Mouse (Mus musculus) testis, adult 2 months (tissue): ENCODE data around the gene Dtnb. TPM values are rescaled to one million over a fixed set of nuclear protein-coding genes. Genes with fewer than 3 reads are reported as not detected.
A peak's percentile ranks its signal among the peaks of the same experiment; 100 is the strongest.

Source experiments
- H3K27ac ChIP-seq: fragments of 200-500 bp; 2 replicates; pipeline ENCODE4 v1.5.1; 2012; ENCODE audit warnings: low read depth, low read length; ENCODE audit not compliant: control insufficient read depth, insufficient read depth
- H3K27me3 ChIP-seq: fragments of 200-500 bp; 2 replicates; pipeline ENCODE4 v1.6.1; 2012; ENCODE audit warnings: mild to moderate bottlenecking, low read length, moderate library complexity; ENCODE audit not compliant: control insufficient read depth, insufficient read depth
- H3K36me3 ChIP-seq: fragments of 200-500 bp; 2 replicates; pipeline ENCODE4 v1.6.1; 2012; ENCODE audit warnings: mild to moderate bottlenecking, low read length; ENCODE audit not compliant: control insufficient read depth, insufficient read depth
- H3K4me1 ChIP-seq: fragments of 200-500 bp; 2 replicates; pipeline ENCODE4 v1.6.1; 2012; ENCODE audit warnings: low read length; ENCODE audit not compliant: control insufficient read depth, insufficient read depth
- H3K4me3 ChIP-seq: fragments of 200-500 bp; 2 replicates; pipeline ENCODE4 v1.5.1; 2012; ENCODE audit warnings: low read depth, mild to moderate bottlenecking, low read length, moderate library complexity, mixed read lengths; ENCODE audit not compliant: control insufficient read depth
- CTCF ChIP-seq: fragments of 200-500 bp; IDR thresholded peaks from 2 replicates; pipeline ENCODE4 v1.5.1; 2012; ENCODE audit warnings: low read depth, mild to moderate bottlenecking, inconsistent platforms, low read length, moderate library complexity; ENCODE audit not compliant: control insufficient read depth, insufficient read depth, insufficient replicate concordance
- POLR2A ChIP-seq: fragments of 200-500 bp; IDR thresholded peaks from 2 replicates; pipeline ENCODE4 v1.6.1; 2012; ENCODE audit warnings: low read depth, mild to moderate bottlenecking, inconsistent platforms, low read length, moderate library complexity; ENCODE audit not compliant: control insufficient read depth
- polyA plus RNA-seq: library from polyadenylated mRNA; depleted of rRNA; stranded (reverse); fragments of >200 nt; gene quantifications from 2 replicates; pipeline ENCODE4 v1.2.3, GENCODE M21; 2012

Gene Dtnb
- polyA plus RNA-seq, 1 experiment: 146 TPM

DNA sequence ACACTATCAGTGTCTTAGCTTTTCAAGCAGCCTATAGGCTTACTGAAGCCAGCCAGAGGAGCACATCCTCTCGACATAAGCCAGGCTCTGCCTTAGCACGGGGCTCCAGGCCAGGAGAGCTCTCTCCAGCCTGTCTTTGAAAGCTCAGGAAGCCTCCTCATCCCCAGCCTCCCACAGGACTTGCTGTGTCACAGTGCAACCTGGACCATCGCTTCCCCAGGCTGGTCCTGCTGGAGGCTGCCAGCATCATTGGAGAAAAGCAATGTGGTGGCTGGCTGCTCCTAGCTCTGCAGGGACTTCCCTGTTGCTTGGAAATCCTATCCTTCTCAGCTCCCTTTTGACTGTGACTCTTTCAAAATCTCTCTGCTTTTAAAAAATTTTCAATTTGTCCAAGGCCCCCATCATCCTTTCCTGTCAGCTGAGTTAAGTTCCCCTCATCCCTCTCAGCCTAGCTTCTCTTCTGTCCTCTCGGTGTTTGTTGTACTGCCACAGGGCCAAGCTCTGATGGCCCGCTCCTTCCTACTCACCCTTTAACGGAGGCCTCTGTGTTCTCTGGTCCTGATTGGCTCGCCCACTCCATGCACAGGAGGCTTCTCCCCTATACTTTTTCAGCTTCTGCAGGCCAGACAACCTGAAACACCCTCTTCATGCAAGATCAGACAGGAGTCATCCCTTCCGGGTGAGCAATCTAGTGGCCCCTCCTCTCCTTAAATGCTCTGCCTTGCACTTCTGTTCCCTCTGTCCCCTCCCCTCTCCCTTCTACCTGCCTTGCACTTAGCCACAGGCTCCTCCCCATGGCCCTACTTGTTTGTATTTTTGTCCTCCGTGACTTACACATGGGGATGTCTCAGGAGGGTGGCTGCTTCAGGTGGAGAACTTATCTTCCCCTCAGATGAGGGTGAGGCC is 14.5 kb upstream of the Dtnb start:
- Histone ChIP-seq H3K4me1 (no peaks in the 10 kb centered on the region), H3K27me3 (no peaks in the 10 kb centered on the region), H3K4me3 (no peak overlapping the region), H3K27ac (no peak overlapping the region), H3K36me3 (no peaks in the 10 kb centered on the region)
- TF ChIP-seq POLR2A: no peak
- TF ChIP-seq CTCF: no peak

GRCm38 (mm10) chr12:3560596-3560995 is 11.6 kb upstream of the Dtnb start:
- TF ChIP-seq POLR2A (no peak), CTCF (no peak)
- no peaks in the 10 kb centered on the region for H3K36me3 ChIP-seq

DNA sequence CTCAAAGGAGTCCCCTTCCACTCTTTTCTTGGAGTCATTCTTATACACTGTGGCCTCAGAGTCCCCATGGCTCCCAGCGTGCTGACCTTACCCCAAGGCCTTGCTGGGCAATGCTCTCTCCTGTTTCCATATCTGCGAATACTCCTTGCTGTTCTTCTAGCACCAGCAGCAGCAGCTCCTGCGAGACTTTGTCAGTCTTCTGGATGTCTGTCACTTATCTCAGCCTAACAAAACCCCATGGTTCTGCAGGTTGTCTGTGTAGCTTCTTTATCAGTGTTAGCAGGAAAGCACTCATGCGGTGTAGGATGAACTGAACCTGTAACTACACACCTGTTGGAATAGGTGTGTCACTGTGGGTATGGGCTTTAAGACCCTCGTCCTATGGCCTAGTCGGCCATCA is 11.1 kb upstream of the Dtnb start:
- Histone ChIP-seq H3K27ac (no peak overlapping the region), H3K36me3 (no peaks in the 10 kb centered on the region), H3K27me3 (no peaks in the 10 kb centered on the region), H3K4me1 (no peaks in the 10 kb centered on the region), H3K4me3 (no peak overlapping the region)
- TF ChIP-seq POLR2A: no peak
- no peak for TF ChIP-seq CTCF

More at GRCm38 (mm10) chr12:3560596-3560995, 11.6 kb upstream of the Dtnb start:
- H3K27me3 ChIP-seq: no peaks in the 10 kb centered on the region
- H3K4me1 ChIP-seq: no peaks in the 10 kb centered on the region
- H3K27ac ChIP-seq: no peak overlapping the region
- H3K4me3 ChIP-seq: no peak overlapping the region

GRCm38 (mm10) chr12:3562806-3563205 is 9.4 kb upstream of the Dtnb start:
- TF ChIP-seq POLR2A (no peak), CTCF (no peak)
- Histone ChIP-seq H3K36me3 (no peaks in the 10 kb centered on the region), H3K4me3 (no peak overlapping the region), H3K27ac (no peak overlapping the region), H3K4me1 (no peaks in the 10 kb centered on the region), H3K27me3 (no peaks in the 10 kb centered on the region)

DNA sequence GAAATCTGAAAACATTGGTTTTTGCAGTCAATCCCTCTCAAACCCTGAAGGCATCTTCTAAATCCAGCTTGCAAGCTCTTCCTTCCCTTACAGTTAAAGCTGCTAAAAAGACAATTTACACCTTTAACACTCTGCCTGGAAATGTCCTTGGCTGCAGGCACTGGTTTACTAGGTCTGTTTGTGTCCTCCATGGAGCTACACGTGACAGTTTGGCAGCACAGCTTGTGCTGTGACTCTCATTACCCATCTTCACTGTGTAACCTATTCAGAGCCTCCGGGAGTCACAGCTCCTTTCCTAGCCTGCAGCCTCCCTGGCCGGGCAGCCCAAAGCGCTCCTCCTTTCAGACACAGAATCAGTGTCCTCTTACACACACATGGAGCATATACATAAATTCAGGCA is 8.5 kb upstream of the Dtnb start:
- no peaks in the 10 kb centered on the region for H3K36me3 ChIP-seq
- TF ChIP-seq CTCF (no peak), POLR2A (no peak)
- no peaks in the 10 kb centered on the region for H3K4me1 ChIP-seq
- H3K4me3 ChIP-seq: no peak overlapping the region
- H3K27me3 ChIP-seq: no peaks in the 10 kb centered on the region
- no peak overlapping the region for H3K27ac ChIP-seq

GRCm38 (mm10) chr12:3568461-3568991 is 3.7 kb upstream of the Dtnb start:
- TF ChIP-seq POLR2A (no peak), CTCF (no peak)
- no peak overlapping the region for H3K4me3 ChIP-seq
- no peak overlapping the region for H3K27ac ChIP-seq
- no peaks in the 10 kb centered on the region for H3K36me3 ChIP-seq
- no peaks in the 10 kb centered on the region for H3K27me3 ChIP-seq
- H3K4me1 ChIP-seq: peaks cover 11% of the 10 kb centered on the region

GRCm38 (mm10) chr12:3570711-3571400 is 1.3 kb upstream of the Dtnb start:
- Histone ChIP-seq H3K36me3 (no peaks in the 10 kb centered on the region), H3K4me1 (peaks cover 13% of the 10 kb centered on the region), H3K27me3 (no peaks in the 10 kb centered on the region), H3K27ac (peak overlapping the region; percentile 13; the same call in 1 of the 2 replicates), H3K4me3 (no peak overlapping the region)
- TF ChIP-seq CTCF (no peak), POLR2A (no peak)
